Mouse (Mus musculus): ENCODE results near the gene Dalrd3.
A peak's percentile ranks its signal among the peaks of the same experiment; 100 is the strongest.

Dalrd3 gene

GRCm38 (mm10) chr9:108569381-108570206, at the start of gene Dalrd3:
Dalrd3 (plus strand) TSS chr9:108569886.
- peak; percentile 95 to 96 for DNase-seq

- DNase-seq, result no peak
Measured at GRCm38 (mm10) chr9:108521604-108522003, 48.1 kb upstream of the Dalrd3 start.

GRCm38 (mm10) chr9:108523341-108523740, 46.3 kb upstream of the Dalrd3 start:
- DNase-seq, result no peak

GRCm38 (mm10) chr9:108525400-108525799, 44.3 kb upstream of the Dalrd3 start:
- no peak for DNase-seq

GRCm38 (mm10) chr9:108530954-108531353, 38.7 kb upstream of the Dalrd3 start:
- no peak for DNase-seq

GRCm38 (mm10) chr9:108531496-108531895, 38.2 kb upstream of the Dalrd3 start:
- no peak for DNase-seq

DNA sequence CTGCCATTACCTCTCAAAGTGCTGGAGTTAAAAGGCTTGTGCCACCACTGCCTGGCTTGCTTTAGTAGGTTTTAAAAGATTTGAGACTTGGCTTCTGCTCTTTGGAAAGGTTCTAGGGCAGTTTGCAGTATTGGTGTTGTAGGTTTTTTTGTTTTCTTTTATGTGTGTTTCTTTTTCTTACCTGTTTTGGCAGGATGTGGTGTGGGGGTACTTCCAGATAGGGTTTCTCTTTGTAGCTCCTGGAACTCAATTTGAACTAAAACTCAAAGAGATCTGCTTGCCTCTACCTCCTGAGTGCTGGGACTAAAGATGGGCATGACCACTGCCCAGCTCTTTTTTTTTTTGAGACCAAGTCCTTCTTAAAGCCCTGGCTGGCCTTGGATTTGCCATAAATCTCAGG, 28.8 kb upstream of the Dalrd3 start:
- DNase-seq, result no peak

DNA sequence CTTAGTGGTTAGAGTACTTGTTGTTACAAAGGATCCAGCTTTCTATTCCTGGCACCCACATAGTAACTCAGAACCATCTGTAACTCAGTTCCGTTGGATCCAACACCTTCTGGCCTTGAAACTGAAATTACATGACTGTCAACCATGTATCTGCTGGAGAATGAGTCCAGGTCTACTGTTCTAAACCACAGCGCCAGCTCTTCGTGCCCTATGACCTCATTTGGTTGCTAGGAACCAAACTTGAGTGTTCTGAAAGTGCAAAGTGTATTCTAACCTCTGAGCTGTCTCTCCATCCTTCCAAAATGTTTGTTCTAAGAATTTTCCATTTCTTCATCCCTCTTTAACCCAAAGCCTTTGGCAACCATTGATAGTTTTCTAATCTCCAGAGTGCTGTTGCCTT, 23.7 kb upstream of the Dalrd3 start:
- DNase-seq, result no peak

- no peak for DNase-seq
Measured at GRCm38 (mm10) chr9:108546875-108547274, 22.8 kb upstream of the Dalrd3 start.

- no peak for DNase-seq
Measured at GRCm38 (mm10) chr9:108559169-108559568, 10.5 kb upstream of the Dalrd3 start.

DNA sequence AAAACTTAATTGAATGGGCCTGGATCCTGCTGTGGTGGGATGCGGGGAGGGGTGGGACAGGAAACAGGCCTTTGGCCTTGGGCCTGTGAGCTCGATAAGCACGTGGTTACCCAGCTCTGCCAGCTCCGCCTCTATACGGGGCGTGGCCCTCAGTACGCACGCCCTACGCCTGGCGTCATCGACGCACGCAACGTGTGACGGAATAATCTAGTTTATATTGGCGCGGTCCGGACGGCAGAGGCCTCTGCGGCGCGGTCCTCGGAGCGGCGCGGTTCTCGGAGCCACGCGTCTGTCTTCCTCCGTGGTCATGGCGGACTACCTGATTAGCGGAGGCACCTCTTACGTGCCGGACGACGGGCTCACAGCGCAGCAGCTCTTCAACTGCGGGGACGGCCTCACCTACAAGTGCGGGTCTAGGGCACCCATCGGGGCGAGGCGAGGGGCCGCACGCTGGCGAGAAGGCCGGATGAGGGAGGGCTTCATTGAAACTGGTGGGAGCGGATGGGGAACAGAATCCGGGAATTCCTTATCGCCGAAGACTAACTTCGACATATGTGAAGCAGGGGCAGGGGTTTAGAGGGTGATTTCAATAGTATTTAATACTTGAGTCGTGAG, 9.4 kb upstream of the Dalrd3 start, which contains the start of gene Impdh2:
Gene Impdh2 (plus strand): TSS at position 60 of the 615 bp plus-strand sequence.
- DNase-seq, result peak; percentile 95 to 96

GRCm38 (mm10) chr9:108563671-108564070, 6.0 kb upstream of the Dalrd3 start:
- no peak for DNase-seq

DNA sequence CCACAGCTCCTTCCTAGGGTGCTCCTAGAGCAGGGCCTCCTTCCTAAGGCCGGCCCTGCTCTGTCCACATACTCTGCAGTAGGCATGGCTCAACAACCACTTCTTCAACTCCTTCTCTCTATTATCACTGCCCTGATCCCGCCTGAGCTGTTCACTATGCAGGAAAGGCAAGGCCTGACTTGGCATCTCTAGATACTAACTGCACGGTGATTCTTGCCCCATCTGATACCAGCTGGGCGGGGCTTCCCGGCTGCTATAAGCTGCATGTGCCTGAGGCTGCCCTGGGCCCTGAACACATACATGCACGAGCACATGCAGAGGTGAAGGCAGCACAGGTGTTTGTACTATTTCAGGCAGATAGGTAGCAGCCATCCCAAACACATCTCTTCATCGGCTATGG, 5.6 kb upstream of the Dalrd3 start:
- no peak for DNase-seq

DNA sequence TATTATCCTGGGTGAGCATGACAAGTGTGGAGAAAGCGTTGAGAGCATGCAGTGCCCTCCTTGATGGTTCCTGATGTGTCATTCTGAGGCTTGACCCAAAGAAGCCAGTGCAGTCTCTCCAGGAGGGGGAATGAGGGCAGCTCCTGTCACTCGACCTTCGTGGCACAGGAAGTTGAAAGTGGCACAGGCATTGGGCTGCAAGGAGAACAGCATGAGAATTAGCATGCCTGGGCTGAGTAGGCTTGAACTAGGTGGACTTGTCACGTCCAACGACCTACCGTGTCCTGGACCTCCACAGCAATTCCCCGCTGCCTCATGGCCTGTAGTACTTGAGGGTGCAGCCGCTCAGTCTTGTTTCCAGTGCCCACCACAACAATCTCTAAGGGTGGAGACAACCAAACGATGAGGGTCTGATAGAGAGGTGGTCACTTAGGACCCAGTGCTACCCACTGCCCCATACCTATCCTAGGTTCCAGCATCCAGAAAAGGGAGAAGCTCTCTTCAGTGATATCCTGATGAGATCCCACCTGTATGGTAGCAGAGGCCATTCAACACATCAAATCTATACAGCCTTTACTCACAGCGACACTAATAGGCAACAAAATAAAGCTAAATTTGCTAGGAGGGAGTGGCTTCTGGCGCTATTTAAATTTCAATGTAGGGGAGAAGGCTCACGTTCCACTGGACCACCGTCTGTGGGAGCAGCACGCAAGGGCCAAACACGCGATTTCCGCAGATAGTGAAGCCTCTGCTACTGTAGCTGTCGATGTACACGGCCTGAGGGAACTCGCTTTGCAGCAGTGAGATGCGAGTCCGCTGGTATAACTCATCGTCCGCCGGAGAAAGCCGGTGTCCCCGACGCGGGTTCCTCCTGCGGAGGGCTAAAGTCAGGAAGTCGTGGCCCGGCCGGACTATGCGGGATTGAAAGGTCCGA, 3.5 kb upstream of the Dalrd3 start:
- DNase-seq, result no peak

- DNase-seq, result peak; percentile 96 to 97
Measured at GRCm38 (mm10) chr9:108566815-108567776, 2.6 kb upstream of the Dalrd3 start, which contains the start of gene Ndufaf3. Ndufaf3 (minus strand) TSS chr9:108567434.

- peak in 1 of 2 experiments; percentile 37 for DNase-seq
Measured at GRCm38 (mm10) chr9:108567931-108568419, 1.7 kb upstream of the Dalrd3 start.

DNA sequence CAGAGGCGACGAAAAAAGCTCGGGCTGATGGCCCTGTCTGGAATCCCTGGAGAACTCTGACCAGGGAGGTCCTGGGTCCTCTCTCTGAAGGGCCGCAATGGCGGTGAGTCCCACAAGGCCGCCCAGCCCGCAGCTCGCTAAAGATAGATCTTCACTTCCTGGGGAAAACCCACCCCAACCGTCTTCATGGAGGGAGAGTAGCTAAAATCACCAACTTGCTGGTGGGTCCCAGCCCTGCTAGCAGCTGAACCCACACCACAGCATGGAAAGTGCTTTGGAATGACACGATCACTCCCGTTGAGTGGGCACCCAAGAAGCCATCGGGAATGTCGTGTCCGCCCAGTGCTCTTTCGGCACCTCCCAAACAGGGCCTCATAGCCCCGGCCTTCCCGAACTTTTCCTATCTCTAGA, 1.2 kb upstream of the Dalrd3 start:
- DNase-seq, result no peak

DNA sequence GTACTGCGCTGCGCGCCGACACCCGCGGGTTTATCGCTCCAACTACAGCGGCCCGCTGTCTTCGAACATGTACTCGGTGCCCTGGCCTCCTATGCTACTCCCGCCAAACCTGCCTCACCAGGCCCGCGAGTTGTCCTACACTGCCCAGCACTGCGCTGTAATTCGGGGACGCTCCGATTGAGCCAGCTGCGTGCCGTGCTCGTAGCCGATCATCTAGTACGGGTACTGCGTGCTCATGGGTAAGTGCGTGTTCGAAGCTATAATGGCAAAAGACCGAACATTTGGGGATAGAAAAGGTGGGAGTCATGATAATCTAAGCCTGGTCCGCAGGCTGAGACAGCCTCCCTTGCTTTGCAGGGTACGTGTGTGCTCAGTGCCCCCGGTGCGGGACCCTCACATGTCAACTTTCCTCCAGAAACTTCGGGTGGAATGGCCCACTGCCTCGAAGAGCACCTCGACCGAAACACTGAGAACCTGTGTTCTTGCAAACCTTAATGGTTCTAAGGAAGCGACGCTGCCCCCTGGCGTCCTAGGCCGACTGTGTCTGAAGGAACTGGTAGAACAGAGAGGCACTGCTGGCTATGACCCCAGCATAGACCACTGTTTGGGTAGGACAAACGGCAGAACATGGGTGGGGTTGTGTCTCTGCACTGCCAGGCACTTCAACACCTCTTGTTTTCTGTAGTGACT, 666 bp downstream of the Dalrd3 start:
- DNase-seq, result peak; percentile 68 to 88

DNA sequence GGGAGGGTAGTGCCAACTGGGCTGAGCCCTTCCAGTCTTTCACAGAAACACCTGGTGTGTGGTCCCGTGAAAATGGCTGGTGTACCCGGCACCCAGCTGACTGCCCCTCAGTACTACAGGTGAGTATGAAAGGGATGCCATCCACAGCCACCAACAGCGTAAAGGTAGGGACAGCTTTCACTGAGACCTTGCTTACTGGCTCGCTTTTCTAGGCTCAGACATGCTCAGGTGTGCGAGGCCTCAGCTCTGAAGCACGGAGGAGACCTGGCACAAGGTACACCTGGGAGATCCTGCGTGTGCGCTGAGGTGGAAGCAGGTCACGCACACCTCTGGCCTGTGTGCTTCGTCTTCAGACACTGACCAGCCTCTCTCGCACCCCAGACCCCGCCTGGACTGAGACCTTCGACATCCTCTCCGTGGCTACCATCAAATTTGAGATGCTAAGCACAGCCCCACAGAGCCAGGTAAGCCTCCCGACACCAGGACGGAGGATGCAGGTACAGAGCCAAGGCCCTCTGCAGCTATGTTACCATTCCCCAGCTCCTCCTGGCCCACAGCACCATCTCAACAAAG, 1.8 kb downstream of the Dalrd3 start:
- no peak for DNase-seq

- DNase-seq, result no peak
Measured at GRCm38 (mm10) chr9:108572321-108572720, 2.6 kb downstream of the Dalrd3 start.
